Mouse (Mus musculus) small intestine, adult 2 months (tissue): Measurements from ENCODE around the gene Cdk10. TPM values are rescaled to one million over a fixed set of nuclear protein-coding genes. Genes with fewer than 3 reads are reported as not detected.
A peak's percentile ranks its signal among the peaks of the same experiment; 100 is the strongest.

ENCODE experiments used
- H3K27ac ChIP-seq: fragments of 200-500 bp; 2 replicates; pipeline ENCODE4 v1.5.1; 2012; ENCODE audit warnings: low read depth, low read length, control low read depth, inconsistent platforms; ENCODE audit not compliant: insufficient read depth
- H3K27me3 ChIP-seq: fragments of 200-500 bp; 2 replicates; pipeline ENCODE4 v1.6.1; 2012; ENCODE audit warnings: mild to moderate bottlenecking, moderate library complexity, low read length, inconsistent platforms; ENCODE audit not compliant: control insufficient read depth, insufficient read depth
- H3K36me3 ChIP-seq: fragments of 200-500 bp; 2 replicates; pipeline ENCODE4 v1.6.1; 2012; ENCODE audit warnings: mild to moderate bottlenecking, low read length, control low read depth, inconsistent platforms; ENCODE audit not compliant: control insufficient read depth, insufficient read depth
- H3K4me1 ChIP-seq: fragments of 200-500 bp; 2 replicates; pipeline ENCODE4 v1.6.1; 2012; ENCODE audit warnings: low read length, inconsistent platforms, mixed read lengths; ENCODE audit not compliant: control insufficient read depth, insufficient read depth, insufficient read length
- H3K4me3 ChIP-seq: fragments of 200-500 bp; 2 replicates; pipeline ENCODE4 v1.5.1; 2012; ENCODE audit warnings: low read depth, mild to moderate bottlenecking, control low read depth, inconsistent platforms, low read length, moderate library complexity
- CTCF ChIP-seq: fragments of 200-500 bp; IDR thresholded peaks from 2 replicates; pipeline ENCODE4 v1.5.1; 2012; ENCODE audit warnings: low read depth, mild to moderate bottlenecking, control low read depth, inconsistent platforms, low read length, moderate library complexity, mixed read lengths; ENCODE audit not compliant: insufficient replicate concordance, insufficient read length; ENCODE audit errors: extremely low read depth
- POLR2A ChIP-seq: fragments of 200-500 bp; IDR thresholded peaks from 2 replicates; pipeline ENCODE4 v1.6.1; 2012; ENCODE audit warnings: low read depth, mild to moderate bottlenecking, control low read depth, inconsistent platforms, low read length, moderate library complexity
- WGBS: fragments of 180-500 bp; shearing (Covaris S2); methylation state at CpG from one replicate; pipeline ENCODE4 v1.1.7; 2018; 5-methylcytosine and 5-hydroxymethylcytosine counted together
- polyA plus RNA-seq: library from polyadenylated mRNA; depleted of rRNA; stranded (reverse); fragments of >200 nt; gene quantifications from 2 replicates; pipeline ENCODE4 v1.2.3, GENCODE M21; 2012

Gene Cdk10
- polyA plus RNA-seq, 1 experiment: 27.7 TPM

DNA sequence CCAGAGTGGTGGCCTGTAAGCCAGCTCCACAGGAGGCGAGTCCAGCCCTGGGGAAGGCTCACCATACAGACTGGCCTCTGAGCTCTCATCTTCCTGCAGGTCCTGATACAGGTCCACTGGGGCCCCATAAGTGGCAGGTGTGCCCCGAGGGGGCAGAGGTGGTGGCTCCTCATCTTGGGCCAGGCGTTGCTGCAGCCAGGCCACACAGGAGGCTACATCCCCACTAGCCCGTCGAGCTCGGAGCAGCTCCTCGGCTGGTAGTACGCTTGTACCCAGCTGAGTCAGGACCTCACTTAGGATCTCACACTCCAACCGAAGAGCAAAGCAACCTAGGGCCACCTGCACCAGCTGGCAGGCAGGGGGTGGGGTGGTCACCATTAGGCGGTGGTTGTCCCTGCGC, 9.1 kb downstream of the Cdk10 start:
- Histone ChIP-seq H3K27ac (no peak overlapping the region), H3K27me3 (no peaks in the 10 kb centered on the region), H3K4me1 (peaks cover 4% of the 10 kb centered on the region), H3K36me3 (no peaks in the 10 kb centered on the region), H3K4me3 (no peak overlapping the region)
- 68% methylated on average over 11 of the region's 11 CpGs for WGBS
- no peak for TF ChIP-seq POLR2A
- no peak for TF ChIP-seq CTCF

DNA sequence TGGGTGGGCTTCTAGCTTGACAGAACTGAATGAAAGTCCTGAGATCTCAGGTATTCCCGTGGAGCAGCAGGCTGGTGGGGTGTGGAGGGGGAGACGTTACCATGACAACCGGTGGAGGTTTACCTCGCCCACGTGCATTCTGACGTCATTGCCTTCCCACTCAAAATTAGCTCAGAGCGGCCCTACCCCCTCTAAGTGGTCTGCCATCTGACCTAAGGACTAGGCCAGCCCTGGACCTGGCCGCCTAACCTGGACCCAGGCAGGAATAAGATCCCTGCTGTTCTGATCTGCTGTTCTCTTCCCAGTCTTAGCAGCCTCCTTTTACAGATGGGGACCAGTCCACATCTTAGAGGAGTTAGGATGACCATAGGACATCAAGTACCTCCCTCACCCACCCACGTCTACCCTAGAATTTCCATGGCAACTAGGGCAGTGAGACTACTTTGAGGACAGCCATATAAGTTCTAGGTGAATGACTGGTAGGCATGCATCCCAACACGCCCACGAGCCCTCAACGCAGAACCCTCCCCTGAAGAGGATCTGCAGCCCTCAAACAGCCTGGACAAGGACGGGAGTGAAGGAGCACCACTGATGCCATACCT, 10.4 kb downstream of the Cdk10 start:
- H3K4me3 ChIP-seq: peak overlapping the region; percentile 75
- H3K27me3 ChIP-seq: no peaks in the 10 kb centered on the region
- H3K36me3 ChIP-seq: no peaks in the 10 kb centered on the region
- no peak overlapping the region for H3K27ac ChIP-seq
- 25% methylated on average over 13 of the region's 13 CpGs for WGBS
- peaks cover 4% of the 10 kb centered on the region for H3K4me1 ChIP-seq
- TF ChIP-seq CTCF (no peak), POLR2A (no peak)

DNA sequence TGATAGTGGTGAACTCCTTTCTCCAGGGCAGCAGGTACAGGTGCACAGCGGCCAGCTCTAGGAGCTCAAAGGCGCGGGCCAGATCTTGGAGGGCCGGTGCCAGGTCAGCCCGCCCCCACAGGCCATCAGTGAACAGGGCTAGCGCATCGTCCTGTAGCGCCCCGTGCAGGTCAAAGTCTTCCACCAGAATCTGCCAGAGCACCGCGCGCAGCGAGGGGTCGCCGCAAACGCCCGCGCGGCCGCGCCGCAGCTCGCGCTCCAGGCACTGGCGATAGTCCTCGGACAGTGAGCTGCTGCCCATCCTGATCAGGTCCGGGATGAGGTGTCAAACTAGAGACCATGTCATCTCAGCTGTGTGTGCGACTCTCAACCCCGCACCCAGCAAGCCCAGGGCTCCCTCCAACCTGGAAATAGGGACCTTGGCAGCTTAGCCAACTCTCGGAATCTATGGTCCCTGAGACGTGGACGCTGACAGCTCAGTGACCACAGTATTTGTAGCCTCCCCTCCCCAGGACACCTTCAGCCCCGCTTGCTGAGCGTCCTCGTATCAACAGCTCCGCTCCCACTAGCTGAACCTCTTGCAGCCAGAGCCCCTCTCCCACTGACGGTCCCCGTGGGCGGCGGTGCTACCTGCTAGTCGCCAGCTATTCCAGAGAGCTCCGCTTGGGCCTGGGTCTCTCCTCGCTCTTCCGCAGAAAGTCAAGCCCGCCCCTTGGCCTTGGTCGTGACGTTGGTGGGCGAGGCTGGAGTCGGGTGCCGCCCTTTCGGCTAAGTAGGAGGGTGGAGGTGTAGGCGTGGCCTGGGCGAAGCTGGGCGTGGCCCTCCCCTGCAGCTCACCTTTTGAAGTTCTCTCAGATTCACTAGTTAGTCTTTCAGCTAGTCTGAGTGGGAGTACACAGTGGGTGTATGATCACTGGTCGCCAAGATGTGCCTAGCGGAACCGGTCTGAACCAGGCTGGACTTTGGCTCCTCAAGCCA, 11.2 kb downstream of the Cdk10 start, which contains the start of gene Spata2l:
TSS of gene Spata2l (minus strand) at position 714 of the 978 bp plus-strand sequence.
- Histone ChIP-seq H3K4me1 (peaks cover 4% of the 10 kb centered on the region), H3K27ac (no peak within 1 kb of the TSS), H3K4me3 (peak within 1 kb of the TSS; percentile 75), H3K36me3 (no peaks in the 10 kb centered on the region), H3K27me3 (no peaks in the 10 kb centered on the region)
- TF ChIP-seq CTCF (no peak), POLR2A (0 out of 2 replicates have a peak, but pooled peaks have one; percentile 11)
- 2% methylated on average over 57 of the region's 57 CpGs for WGBS

DNA sequence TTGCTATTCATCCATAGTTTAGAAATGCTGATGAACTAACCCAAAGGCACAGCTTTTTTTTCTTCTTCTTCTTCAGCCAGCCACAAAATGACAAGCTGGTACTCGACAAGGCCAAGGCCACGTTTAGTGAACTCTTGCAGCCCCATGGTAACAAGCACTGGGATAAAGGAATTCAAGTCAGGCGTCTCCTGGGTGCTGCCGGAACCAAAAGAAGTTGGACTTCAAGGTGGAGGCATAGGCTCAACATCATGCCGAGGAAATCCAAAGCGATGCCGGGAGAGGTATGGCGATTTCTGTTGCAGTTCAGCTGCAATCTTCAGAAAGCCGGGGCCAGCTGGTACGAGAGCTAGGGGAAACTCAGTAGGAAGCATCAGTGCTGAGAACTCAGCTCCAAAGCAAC, 14.8 kb downstream of the Cdk10 start:
- Histone ChIP-seq H3K36me3 (peaks cover 4% of the 10 kb centered on the region; the same call in 1 of the 2 replicates), H3K4me3 (no peak overlapping the region), H3K27ac (no peak overlapping the region), H3K27me3 (no peaks in the 10 kb centered on the region), H3K4me1 (peaks cover 4% of the 10 kb centered on the region)
- WGBS: 90% methylated on average over 10 of the region's 10 CpGs
- TF ChIP-seq POLR2A (no peak), CTCF (no peak)

DNA sequence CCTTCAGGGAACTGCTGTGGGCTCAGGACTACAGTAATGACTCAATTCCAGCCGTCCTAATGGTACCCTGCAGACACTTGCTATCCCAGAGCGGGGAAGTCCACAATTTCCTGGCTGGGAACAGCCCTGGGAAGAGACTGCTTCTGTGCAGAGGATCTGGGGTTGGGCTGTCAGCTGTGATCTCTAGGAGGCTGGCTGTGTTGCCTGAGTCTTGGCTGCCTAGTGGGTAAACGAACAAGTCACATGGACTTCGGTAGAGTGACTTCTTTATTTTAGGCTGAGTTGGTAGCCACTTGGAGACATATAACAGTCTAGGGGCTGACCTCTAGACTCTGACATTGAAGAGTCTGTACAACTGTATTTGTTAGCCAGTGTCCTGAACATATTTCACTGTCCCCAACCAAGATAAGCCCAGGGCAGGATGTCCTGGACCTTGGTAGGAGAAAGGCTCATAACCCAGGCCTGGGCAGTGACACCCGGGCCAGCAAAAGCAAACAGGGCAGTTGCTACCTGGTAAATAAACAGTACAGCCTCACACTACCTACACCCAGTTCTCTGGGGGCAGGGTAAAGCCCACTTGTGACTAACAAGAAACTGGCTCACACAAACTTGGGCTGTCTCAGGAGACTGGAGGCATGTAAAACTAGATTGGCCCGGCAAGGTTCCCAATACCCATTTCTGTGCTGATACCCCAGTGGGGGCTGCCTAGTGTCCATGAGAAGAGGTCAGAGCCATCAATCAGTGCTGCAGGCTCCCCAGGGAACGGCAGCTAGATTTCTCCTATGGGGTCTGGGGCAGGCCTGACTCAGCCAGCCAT, 17.7 kb downstream of the Cdk10 start:
- 79% methylated on average over 7 of the region's 7 CpGs for WGBS
- no peak overlapping the region for H3K27ac ChIP-seq
- H3K27me3 ChIP-seq: no peaks in the 10 kb centered on the region
- H3K4me1 ChIP-seq: no peaks in the 10 kb centered on the region
- H3K4me3 ChIP-seq: no peak overlapping the region
- H3K36me3 ChIP-seq: peaks cover 26% of the 10 kb centered on the region
- TF ChIP-seq CTCF: no peak
- no peak for TF ChIP-seq POLR2A

DNA sequence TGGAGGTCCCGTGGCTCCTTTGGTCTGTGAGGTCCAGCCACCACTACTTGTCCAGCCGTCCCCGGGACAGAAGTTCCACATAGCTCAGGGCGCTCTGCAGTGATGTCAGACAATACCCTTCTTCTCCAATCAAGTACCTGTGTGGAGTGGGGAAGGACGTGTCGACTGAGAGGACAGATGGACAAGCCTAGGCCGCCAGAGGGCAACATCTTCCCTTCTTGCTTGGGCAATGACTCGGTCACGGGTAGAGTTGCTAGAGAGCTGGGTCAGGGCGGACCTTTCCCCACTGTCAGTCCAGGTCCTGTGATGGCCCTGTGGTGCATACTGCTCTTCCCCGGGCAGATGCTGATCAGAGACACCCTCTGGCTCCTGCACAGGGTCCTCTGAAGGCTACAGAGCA, 18.4 kb downstream of the Cdk10 start:
- 74% methylated on average over 11 of the region's 11 CpGs for WGBS
- Histone ChIP-seq H3K27ac (no peak overlapping the region), H3K27me3 (no peaks in the 10 kb centered on the region), H3K4me1 (no peaks in the 10 kb centered on the region), H3K36me3 (peaks cover 34% of the 10 kb centered on the region), H3K4me3 (no peak overlapping the region)
- no peak for TF ChIP-seq CTCF
- no peak for TF ChIP-seq POLR2A

DNA sequence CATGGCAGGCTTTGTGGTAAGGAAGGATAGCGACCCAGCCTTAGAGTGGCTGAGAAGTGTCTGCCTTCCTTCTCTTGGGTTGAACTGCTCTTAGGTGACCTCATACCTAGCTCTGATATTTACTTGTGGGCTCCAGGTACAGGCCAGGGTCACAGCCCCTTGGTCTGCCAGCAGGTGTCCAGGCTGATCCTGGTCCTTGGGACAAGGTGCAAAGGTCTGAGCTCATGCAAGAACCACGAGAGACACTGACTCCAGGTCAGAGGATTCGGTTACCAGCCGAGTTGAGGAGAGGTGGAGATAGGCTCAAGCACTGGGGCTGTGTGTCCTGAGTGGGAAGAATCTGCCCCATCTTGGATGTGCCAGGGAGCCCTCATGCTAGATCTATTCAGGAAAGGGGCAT, 19.7 kb downstream of the Cdk10 start:
- H3K27ac ChIP-seq: no peak overlapping the region
- H3K4me3 ChIP-seq: no peak overlapping the region
- no peak for TF ChIP-seq POLR2A
- no peak for TF ChIP-seq CTCF
- H3K4me1 ChIP-seq: no peaks in the 10 kb centered on the region
- 84% methylated on average over 4 of the region's 4 CpGs for WGBS
- H3K27me3 ChIP-seq: no peaks in the 10 kb centered on the region
- H3K36me3 ChIP-seq: peaks cover 38% of the 10 kb centered on the region
